In the genomic region with DNA sequence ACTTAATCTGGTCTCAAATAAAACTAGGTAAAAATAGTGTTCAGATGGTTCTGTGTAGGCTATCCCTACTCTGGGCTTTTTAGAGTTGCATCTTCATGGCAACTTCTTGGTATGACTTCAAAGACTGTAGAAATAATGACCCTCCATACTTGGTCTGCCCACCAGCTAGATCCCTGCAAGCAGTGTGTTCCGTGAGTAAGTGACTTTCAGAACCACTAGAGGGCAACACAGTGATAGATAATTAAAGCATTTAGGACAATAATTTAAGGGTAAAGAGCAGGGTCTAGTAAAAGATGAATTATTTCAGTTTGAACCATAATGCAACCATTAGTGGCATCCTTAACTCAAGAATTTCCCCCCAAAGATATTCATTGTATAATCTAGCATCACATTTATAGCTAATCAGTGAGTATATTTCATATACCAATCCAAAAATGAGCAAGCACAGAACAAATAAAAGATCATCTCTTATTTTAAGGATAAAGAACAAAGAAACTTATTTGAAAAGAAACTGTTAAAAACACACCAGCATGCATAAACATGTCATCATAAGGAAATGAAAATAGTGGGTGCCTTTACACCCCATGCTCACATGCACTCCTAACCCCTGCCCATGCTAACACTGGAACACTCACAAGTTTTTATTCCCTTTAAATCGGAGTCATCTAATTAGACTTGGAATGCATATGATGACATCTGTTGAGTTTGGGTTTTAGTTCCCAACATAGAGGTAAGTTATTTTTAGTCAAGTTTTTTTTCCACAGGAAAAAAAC, we compare ENCODE assay signal across 8 mouse cellular contexts. TPM values are rescaled to one million over a fixed set of nuclear protein-coding genes. Genes with fewer than 3 reads are reported as not detected.
A peak's percentile ranks its signal among the peaks of the same experiment; 100 is the strongest.
DNase-seq lines count a peak whose midpoint lies in the region; ATAC-seq and TF ChIP-seq lines count a peak whose summit lies in the region.

No protein-coding gene starts in this region.

- H3K27ac ChIP-seq in heart, adult 2 months = peak overlapping the region; percentile 7; the same call in 1 of the 2 replicates
- no peak overlapping the region for H3K27ac ChIP-seq in midbrain, postnatal 0 days (ENCODE audit: low read depth, low read length)
- H3K27ac ChIP-seq in midbrain, embryonic 16.5 days (ENCODE audit: low read length) = no peak overlapping the region

- no peaks in the 10 kb centered on the region for H3K27me3 ChIP-seq in heart, adult 2 months (ENCODE audit: control insufficient read depth, insufficient read depth, low read length)
- no peaks in the 10 kb centered on the region for H3K27me3 ChIP-seq in midbrain, postnatal 0 days (ENCODE audit: insufficient read depth, low read length)
- H3K27me3 ChIP-seq in midbrain, embryonic 16.5 days (ENCODE audit: control insufficient read depth, insufficient read depth, low read depth, low read length) = no peaks in the 10 kb centered on the region

- WGBS in heart, adult 2 months = 19% methylated on average over 2 of the region's 2 CpGs
- 46% methylated on average over 2 of the region's 2 CpGs for WGBS in midbrain, postnatal 0 days
- 57% methylated on average over 2 of the region's 2 CpGs for WGBS in midbrain, embryonic 16.5 days

- no peak for DNase-seq in heart, adult 2 months
- no peak for DNase-seq in heart, postnatal 14 days
- DNase-seq in midbrain, postnatal 0 days (ENCODE audit: low spot score) = peak; percentile 74
- DNase-seq in embryo, embryonic 9.5 days (ENCODE audit: extremely low spot score) = peak; percentile 15
- DNase-seq in retina, embryonic 14.5 days (ENCODE audit: low spot score) = peak; percentile 71
- no peak for DNase-seq in layer of hippocampus, postnatal 36 days
- no peak for DNase-seq in left cerebral cortex, adult 9 months (ENCODE audit: low spot score in 2 of 2)

- no peak for TF ChIP-seq EP300 in heart, adult 2 months (IDR thresholded peaks at IDR 0.05; ENCODE audit: insufficient read depth, low read depth, low read length)

- peak; percentile 87 for TF ChIP-seq CTCF in heart, adult 2 months (IDR thresholded peaks at IDR 0.05)
- peak; percentile 83 for TF ChIP-seq CTCF in midbrain, postnatal 0 days (IDR thresholded peaks at IDR 0.05)

- peaks cover 59% of the 10 kb centered on the region for H3K36me3 ChIP-seq in heart, adult 2 months (ENCODE audit: control insufficient read depth, insufficient read depth, low read length)
- H3K36me3 ChIP-seq in midbrain, postnatal 0 days (ENCODE audit: insufficient read depth, low read length) = peaks cover 13% of the 10 kb centered on the region; the same call in 1 of the 2 replicates
- no peaks in the 10 kb centered on the region for H3K36me3 ChIP-seq in midbrain, embryonic 16.5 days (ENCODE audit: control insufficient read depth, insufficient read depth, low read length)

- H3K79me2 ChIP-seq in heart, adult 2 months (replicated peaks; ENCODE audit: control insufficient read depth, insufficient read depth, low read length) = 0 out of 2 replicates have a peak, but pooled peaks cover 2% of the 10 kb centered on the region

- intact Hi-C loops in heart, adult 2 months (cut with DNase I) = loop anchor here (1.0 to 5.0 kb wide), 4 partner anchors 129 to 387 kb away; partner anchors contain the start of gene Mef2a
- intact Hi-C loops in heart, postnatal 14 days (cut with DNase I) = loop anchor here (2.0 to 5.0 kb wide), 3 partner anchors 129 to 387 kb away; partner anchors contain the start of gene Mef2a

- H3K9me3 ChIP-seq in midbrain, postnatal 0 days (ENCODE audit: low read length) = no peaks in the 10 kb centered on the region
- H3K9me3 ChIP-seq in midbrain, embryonic 16.5 days (replicated peaks; ENCODE audit: control insufficient read depth, low read length, poor library complexity, severe bottlenecking) = no peaks in the 10 kb centered on the region

- H3K4me1 ChIP-seq in heart, adult 2 months (ENCODE audit: control insufficient read depth, insufficient read depth, low read length) = peaks cover 16% of the 10 kb centered on the region
- no peaks in the 10 kb centered on the region for H3K4me1 ChIP-seq in midbrain, postnatal 0 days (ENCODE audit: insufficient read depth, low read length)
- no peaks in the 10 kb centered on the region for H3K4me1 ChIP-seq in midbrain, embryonic 16.5 days (ENCODE audit: control insufficient read depth, insufficient read depth, low read length)

- ATAC-seq in midbrain, postnatal 0 days (ENCODE audit: low FRiP score) = peak; percentile 27; the same call in 1 of the 2 replicates
- no peak for ATAC-seq in midbrain, embryonic 16.5 days

- H3K4me3 ChIP-seq in heart, adult 2 months = no peak overlapping the region
- H3K4me3 ChIP-seq in midbrain, postnatal 0 days (ENCODE audit: low read depth, low read length) = no peak overlapping the region
- no peak overlapping the region for H3K4me3 ChIP-seq in midbrain, embryonic 16.5 days (ENCODE audit: low read depth, low read length)

- H3K9ac ChIP-seq in heart, adult 2 months (ENCODE audit: low read depth, low read length) = no peak overlapping the region
- no peak overlapping the region for H3K9ac ChIP-seq in midbrain, postnatal 0 days (replicated peaks; ENCODE audit: low read length, poor library complexity, severe bottlenecking)
- H3K9ac ChIP-seq in midbrain, embryonic 16.5 days (ENCODE audit: low read depth, low read length) = no peak overlapping the region

- TF ChIP-seq POLR2A in heart, adult 2 months (IDR thresholded peaks at IDR 0.05; ENCODE audit: insufficient read depth, low read depth, low read length) = no peak

- no peak overlapping the region for H3K4me2 ChIP-seq in midbrain, postnatal 0 days (ENCODE audit: low read depth, low read length, poor library complexity, severe bottlenecking)
- no peak overlapping the region for H3K4me2 ChIP-seq in midbrain, embryonic 16.5 days (ENCODE audit: low read length)

RNA-seq across cellular contexts. Expression of gene Lysmd4, which starts 21.0 kb away (rescaled TPM):
- total RNA-seq in heart, adult 2 months (2021) = 10 to 100 TPM; 17.3 to 18.2 TPM
- 14.6 and 30.7 TPM in 2 replicates for polyA plus RNA-seq in heart, adult 2 months (2012; rRNA removed)
- 10 to 100 TPM; 17.4 to 18.1 TPM for total RNA-seq in heart, postnatal 14 days (2021)
- total RNA-seq in midbrain, postnatal 0 days (2014; rRNA removed) = 33.2 and 45.4 TPM in 2 replicates
- 40.5 and 42.2 TPM in 2 replicates for polyA plus RNA-seq in midbrain, postnatal 0 days (2015; fragmentation: Nextera tagmentation; extraction: Ambion mirVana)
- polyA plus RNA-seq in midbrain, embryonic 16.5 days (2015; fragmentation: Nextera tagmentation; extraction: Ambion mirVana) = 33.4 and 37.8 TPM in 2 replicates
- 10 to 100 TPM; 32.4 to 35.2 TPM for total RNA-seq in layer of hippocampus, postnatal 36 days (2021)

Comparison
In these comparisons a context has a peak if more than half of its experiments do, and no peak if none do; other contexts are left out.
1. DNase-seq: peak in midbrain, postnatal 0 days (single experiment), embryo, embryonic 9.5 days (single experiment) and retina, embryonic 14.5 days (single experiment); none in heart, adult 2 months (0 of 2), heart, postnatal 14 days (0 of 2), layer of hippocampus, postnatal 36 days (0 of 2) and left cerebral cortex, adult 9 months (0 of 2).